Mouse (Mus musculus) megakaryocyte, embryonic 14.5 days (primary cell): ENCODE measurements around the gene Igfbp2.

Experiments
- FLI1 ChIP-seq: IDR thresholded peaks from 2 replicates; pipeline ENCODE4 v1.6.1; 2012; ENCODE audit warnings: low read length, inconsistent platforms, mixed read lengths
- GATA1 ChIP-seq: IDR thresholded peaks from 3 replicates; pipeline ENCODE4 v1.6.1; 2012; ENCODE audit warnings: mixed read lengths, low read length, inconsistent platforms, borderline replicate concordance

DNA sequence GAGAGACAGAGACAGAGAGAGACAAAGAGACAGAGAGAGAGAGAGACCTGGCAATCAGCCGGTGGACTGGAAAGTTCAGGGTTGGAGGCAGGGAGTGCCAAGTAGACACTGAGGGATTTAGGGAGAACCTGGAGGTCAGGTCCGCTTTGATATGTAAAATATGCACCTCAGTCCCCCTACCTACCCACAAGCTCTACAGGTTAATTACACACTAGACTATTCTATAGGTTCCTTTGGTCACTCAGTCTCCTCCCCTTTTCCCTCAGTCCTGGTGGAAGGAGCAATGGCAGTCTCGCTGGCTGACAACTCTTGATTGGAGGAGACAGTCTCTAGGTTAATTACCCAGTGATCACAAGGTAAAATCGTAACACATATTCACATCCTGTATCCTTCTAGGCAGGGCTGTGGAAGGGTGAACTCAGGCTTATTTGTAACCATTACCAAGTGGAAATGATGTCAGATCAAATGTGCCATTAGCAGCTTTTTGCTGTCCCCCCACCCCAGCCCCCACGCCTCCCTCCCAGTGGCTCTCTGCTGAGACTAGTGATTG is 11.1 kb upstream of the Igfbp2 start:
- no peak for TF ChIP-seq GATA1
- no peak for TF ChIP-seq FLI1
